Mouse (Mus musculus) heart, postnatal 0 days (tissue): ENCODE results near the gene Olfr1276. TPM values are rescaled to one million over a fixed set of nuclear protein-coding genes. Genes with fewer than 3 reads are reported as not detected.

ENCODE experiments used
- ATAC-seq: fragments of 200-750 bp; cut with Nextera tagmentation; 2 replicates; pipeline ENCODE4 v1.8.0; 2017; ENCODE audit warnings: low read depth, moderate number of reproducible peaks, moderate library complexity; ENCODE audit not compliant: insufficient read depth
- DNase-seq: peaks from one replicate; pipeline ENCODE4 v3.0.0-alpha.2; 2016; ENCODE audit warnings: low spot score
- H3K27ac ChIP-seq: fragments of 300-500 bp; sonication (generic); 2 replicates; pipeline ENCODE4 v1.5.1; 2014; ENCODE audit warnings: low read depth, mild to moderate bottlenecking
- H3K27me3 ChIP-seq: fragments of 300-500 bp; sonication (generic); 2 replicates; pipeline ENCODE4 v1.6.1; 2014; ENCODE audit warnings: low read length, mixed read lengths; ENCODE audit not compliant: control insufficient read depth, insufficient read depth
- H3K36me3 ChIP-seq: fragments of 300-500 bp; sonication (generic); replicated peaks from 2 replicates; pipeline ENCODE4 v1.6.1; 2014; ENCODE audit warnings: low read length, mixed read lengths; ENCODE audit not compliant: control insufficient read depth, insufficient read depth
- H3K4me1 ChIP-seq: fragments of 300-500 bp; sonication (generic); 2 replicates; pipeline ENCODE4 v1.6.1; 2014; ENCODE audit warnings: antibody characterized with exemption; ENCODE audit not compliant: control insufficient read depth, insufficient read depth
- H3K4me2 ChIP-seq: fragments of 300-500 bp; sonication (generic); 2 replicates; pipeline ENCODE4 v1.6.1; 2014; ENCODE audit warnings: low read depth, mild to moderate bottlenecking, low read length, moderate library complexity
- H3K4me3 ChIP-seq: fragments of 300-500 bp; sonication (generic); 2 replicates; pipeline ENCODE4 v1.5.1; 2014; ENCODE audit warnings: low read depth, low read length
- H3K9ac ChIP-seq: fragments of 300-500 bp; sonication (generic); replicated peaks from 2 replicates; pipeline ENCODE4 v1.6.1; 2014; ENCODE audit warnings: low read depth, low read length, mixed read lengths
- H3K9me3 ChIP-seq: fragments of 300-500 bp; sonication (generic); replicated peaks from 2 replicates; pipeline ENCODE4 v1.6.1; 2016; ENCODE audit warnings: low read length; ENCODE audit not compliant: control insufficient read depth
- CTCF ChIP-seq: IDR thresholded peaks from 2 replicates; pipeline ENCODE4 v1.5.1; 2016; ENCODE audit warnings: antibody characterized with exemption, control low read depth, low read depth
- EP300 ChIP-seq: IDR thresholded peaks from 2 replicates; pipeline ENCODE4 v1.6.1; 2016; ENCODE audit warnings: antibody characterized with exemption, low read depth
- polyA plus RNA-seq: library from polyadenylated mRNA; unstranded; fragments of >200 nt; fragmentation: Nextera tagmentation; extraction: Ambion mirVana; gene quantifications from 2 replicates; pipeline ENCODE4 v1.2.1, GENCODE M21; 2015
- total RNA-seq: library from RNA; depleted of rRNA; stranded (reverse); fragments of >200 nt; gene quantifications from 2 replicates; pipeline ENCODE4 v1.2.3, GENCODE M21; 2014; ENCODE audit warnings: low replicate concordance; rRNA removed

Gene Olfr1276
- total and polyA plus RNA-seq, 2 experiments from 2014 or later: not detected

GRCm38 (mm10) chr2:111300374-111300773 lies 46.1 kb downstream of the Olfr1276 start, which contains the start of gene Olfr1279:
Gene Olfr1279, plus strand, starts transcription at chr2:111300635.
- ATAC-seq (no peak), DNase-seq (no peak)
- Histone ChIP-seq H3K4me1 (no peaks in the 10 kb centered on the region), H3K27ac (no peak within 1 kb of the TSS), H3K4me2 (no peak within 1 kb of the TSS), H3K36me3 (no peaks in the 10 kb centered on the region), H3K9ac (no peak within 1 kb of the TSS), H3K4me3 (no peak within 1 kb of the TSS), H3K27me3 (no peaks in the 10 kb centered on the region), H3K9me3 (no peaks in the 10 kb centered on the region)
- TF ChIP-seq EP300: no peak
- TF ChIP-seq CTCF: no peak

Other genes with a start within 250 kb of the Olfr1276 start
- gene Gm13941, start 148.5 kb upstream of the Olfr1276 start, total RNA-seq: not detected in 2 replicates
- not detected in 2 replicates for gene Gm13941, start 148.5 kb upstream of the Olfr1276 start, polyA plus RNA-seq
- not detected in 2 replicates for gene Gm15130, start 101.6 kb upstream of the Olfr1276 start, total RNA-seq
- gene Gm15130, start 101.6 kb upstream of the Olfr1276 start, polyA plus RNA-seq: not detected in 2 replicates
- gene 4930430A15Rik, start 24.9 kb upstream of the Olfr1276 start, total RNA-seq: not detected in 2 replicates
- gene 4930430A15Rik, start 24.9 kb upstream of the Olfr1276 start, polyA plus RNA-seq: not detected in 2 replicates
- gene Olfr1275, start 19.2 kb upstream of the Olfr1276 start, total RNA-seq: not detected in 2 replicates
- gene Olfr1275, start 19.2 kb upstream of the Olfr1276 start, polyA plus RNA-seq: not detected in 2 replicates
- gene Olfr1277, start 19.6 kb downstream of the Olfr1276 start, total RNA-seq: not detected in 2 replicates
- gene Olfr1277, start 19.6 kb downstream of the Olfr1276 start, polyA plus RNA-seq: not detected in 2 replicates
- gene Olfr1278, start 35.6 kb downstream of the Olfr1276 start, total RNA-seq: not detected in 2 replicates
- not detected in 2 replicates for gene Olfr1278, start 35.6 kb downstream of the Olfr1276 start, polyA plus RNA-seq
- gene Olfr1279, start 46.1 kb downstream of the Olfr1276 start, total RNA-seq: not detected in 2 replicates
- not detected in 2 replicates for gene Olfr1279, start 46.1 kb downstream of the Olfr1276 start, polyA plus RNA-seq
- not detected in 2 replicates for gene Olfr1280, start 59.5 kb downstream of the Olfr1276 start, total RNA-seq
- not detected in 2 replicates for gene Olfr1280, start 59.5 kb downstream of the Olfr1276 start, polyA plus RNA-seq
- not detected in 2 replicates for gene Olfr1281, start 72.0 kb downstream of the Olfr1276 start, total RNA-seq
- gene Olfr1281, start 72.0 kb downstream of the Olfr1276 start, polyA plus RNA-seq: not detected in 2 replicates
- not detected in 2 replicates for gene Olfr1282, start 81.6 kb downstream of the Olfr1276 start, total RNA-seq
- gene Olfr1282, start 81.6 kb downstream of the Olfr1276 start, polyA plus RNA-seq: not detected in 2 replicates
- gene Olfr1283, start 112.3 kb downstream of the Olfr1276 start, total RNA-seq: not detected in 2 replicates
- not detected in 2 replicates for gene Olfr1283, start 112.3 kb downstream of the Olfr1276 start, polyA plus RNA-seq
- not detected in 2 replicates for gene Olfr1284, start 121.0 kb downstream of the Olfr1276 start, total RNA-seq
- not detected in 2 replicates for gene Olfr1284, start 121.0 kb downstream of the Olfr1276 start, polyA plus RNA-seq
- not detected in 2 replicates for gene Olfr1286, start 168.6 kb downstream of the Olfr1276 start, total RNA-seq
- not detected in 2 replicates for gene Olfr1286, start 168.6 kb downstream of the Olfr1276 start, polyA plus RNA-seq
- not detected in 2 replicates for gene Olfr1287, start 194.6 kb downstream of the Olfr1276 start, total RNA-seq
- gene Olfr1287, start 194.6 kb downstream of the Olfr1276 start, polyA plus RNA-seq: not detected in 2 replicates
- not detected in 2 replicates for gene Olfr1288, start 219.6 kb downstream of the Olfr1276 start, total RNA-seq
- gene Olfr1288, start 219.6 kb downstream of the Olfr1276 start, polyA plus RNA-seq: not detected in 2 replicates
- not detected in 2 replicates for gene Olfr1289, start 226.3 kb downstream of the Olfr1276 start, total RNA-seq
- gene Olfr1289, start 226.3 kb downstream of the Olfr1276 start, polyA plus RNA-seq: not detected in 2 replicates
- not detected in 2 replicates for gene Olfr1290, start 239.3 kb downstream of the Olfr1276 start, total RNA-seq
- not detected in 2 replicates for gene Olfr1290, start 239.3 kb downstream of the Olfr1276 start, polyA plus RNA-seq
- not detected in 2 replicates for gene Olfr1291-ps1, start 242.7 kb downstream of the Olfr1276 start, total RNA-seq
- gene Olfr1291-ps1, start 242.7 kb downstream of the Olfr1276 start, polyA plus RNA-seq: not detected in 2 replicates